Mouse (Mus musculus) urinary bladder, postnatal 36 days (tissue): ENCODE results near the gene Mta1.

ENCODE experiments used
- DNase-seq, 2 experiments: peaks; one replicate each; pipeline ENCODE4 v3.0.0; 2022; ENCODE audit warnings: low spot score in 2 of 2, mixed read lengths in 1 of 2

Gene Mta1

GRCm38 (mm10) chr12:113185442-113186291 is 87.6 kb downstream of the Mta1 start, which contains the start of gene Tmem121:
TSS of gene Tmem121 (plus strand) at chr12:113185930.
- DNase-seq, result no peak

GRCm38 (mm10) chr12:113186326-113187010 is 88.4 kb downstream of the Mta1 start:
- no peak for DNase-seq
